Mouse (Mus musculus) frontal cortex, adult 2 months (tissue): Measurements from ENCODE around the gene Twsg1. TPM values are rescaled to one million over a fixed set of nuclear protein-coding genes. Genes with fewer than 3 reads are reported as not detected.

Experiments used
- DNase-seq, 2 experiments: peaks; one replicate each; pipeline ENCODE4 v3.0.0; 2022; ENCODE audit warnings: low spot score in 1 of 2; ENCODE audit errors: extremely low spot score in 1 of 2
- polyA plus RNA-seq: library from polyadenylated mRNA; depleted of rRNA; stranded (reverse); fragments of >200 nt; gene quantifications from 2 replicates; pipeline ENCODE4 v1.2.3, GENCODE M21; 2012

Twsg1 gene
- polyA plus RNA-seq, 1 experiment, result 24.8 TPM

GRCm38 (mm10) chr17:65937671-65938070 is 13.4 kb downstream of the Twsg1 start:
- no peak for DNase-seq

- no peak for DNase-seq
These were observed 17.3 kb downstream of the Twsg1 start for GRCm38 (mm10) chr17:65933741-65934140.

GRCm38 (mm10) chr17:65931525-65931924 is 19.5 kb downstream of the Twsg1 start:
- DNase-seq, result no peak

GRCm38 (mm10) chr17:65930960-65931359 is 20.1 kb downstream of the Twsg1 start:
- DNase-seq, result peak; percentile 84

GRCm38 (mm10) chr17:65930158-65930826 is 20.7 kb downstream of the Twsg1 start:
- no peak for DNase-seq

GRCm38 (mm10) chr17:65929319-65929978 is 21.6 kb downstream of the Twsg1 start:
- DNase-seq, result no peak

- DNase-seq, result peak in 1 of 2 experiments; percentile 56
These were observed 23.9 kb downstream of the Twsg1 start for GRCm38 (mm10) chr17:65927077-65927476.

- no peak for DNase-seq
These were observed 26.8 kb downstream of the Twsg1 start for GRCm38 (mm10) chr17:65924218-65924617.

GRCm38 (mm10) chr17:65921975-65922374 is 29.1 kb downstream of the Twsg1 start:
- DNase-seq, result no peak

- no peak for DNase-seq
These were observed 31.8 kb downstream of the Twsg1 start for GRCm38 (mm10) chr17:65919235-65919634.

GRCm38 (mm10) chr17:65916135-65916668 is 34.8 kb downstream of the Twsg1 start:
- peak; percentile 64 to 78 for DNase-seq

- DNase-seq, result no peak
These were observed 36.9 kb downstream of the Twsg1 start for GRCm38 (mm10) chr17:65914083-65914482.

GRCm38 (mm10) chr17:65912202-65912601 is 38.8 kb downstream of the Twsg1 start:
- no peak for DNase-seq

GRCm38 (mm10) chr17:65911285-65912069 is 39.5 kb downstream of the Twsg1 start:
- DNase-seq, result no peak

GRCm38 (mm10) chr17:65908270-65908669 is 42.8 kb downstream of the Twsg1 start:
- no peak for DNase-seq

GRCm38 (mm10) chr17:65906895-65907401 is 44.1 kb downstream of the Twsg1 start:
- no peak for DNase-seq

GRCm38 (mm10) chr17:65906313-65906894 is 44.6 kb downstream of the Twsg1 start:
- no peak for DNase-seq

- DNase-seq, result no peak
These were observed 45.8 kb downstream of the Twsg1 start for GRCm38 (mm10) chr17:65905241-65905640.

GRCm38 (mm10) chr17:65903826-65904225 is 47.2 kb downstream of the Twsg1 start:
- DNase-seq, result peak; percentile 38 to 66

- DNase-seq, result no peak
These were observed 48.0 kb downstream of the Twsg1 start for GRCm38 (mm10) chr17:65903011-65903410.

GRCm38 (mm10) chr17:65902281-65902680 is 48.7 kb downstream of the Twsg1 start:
- no peak for DNase-seq
